Mouse (Mus musculus): Measurements from ENCODE around the gene Prop1. TPM values are rescaled to one million over a fixed set of nuclear protein-coding genes. Genes with fewer than 3 reads are reported as not detected.

Prop1 gene
- polyA plus RNA-seq (2014; fragmentation: Nextera tagmentation; extraction: Ambion mirVana) = not detected in 2 replicates

DNA sequence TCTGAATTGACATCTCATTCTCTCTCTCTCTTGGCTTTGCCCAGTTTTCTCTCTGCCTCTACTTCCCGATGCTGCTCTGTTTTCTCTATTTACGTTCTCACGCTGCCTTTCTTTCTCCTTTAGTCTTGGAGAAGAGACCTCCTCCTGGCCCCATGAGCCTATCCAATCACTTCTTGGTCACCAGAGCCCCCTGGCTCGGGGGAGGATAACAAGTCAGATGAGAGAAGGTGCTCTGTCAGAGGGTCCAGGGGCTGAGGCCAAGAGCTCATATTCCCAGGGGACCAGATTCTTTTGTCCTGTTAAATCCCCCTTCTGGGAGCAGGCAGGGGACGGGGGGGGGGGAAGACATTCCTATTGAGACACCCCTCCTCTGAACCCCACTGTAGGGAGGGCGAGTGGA lies at the start of gene Prop1:
Gene Prop1, minus strand, starts transcription at position 101 of the 400 bp plus-strand sequence.
- H3K27ac ChIP-seq (ENCODE audit: low read depth, low read length) = no peak within 1 kb of the TSS
- H3K9ac ChIP-seq (ENCODE audit: low read depth, low read length) = no peak within 1 kb of the TSS
- H3K4me3 ChIP-seq (ENCODE audit: low read depth, low read length) = no peak within 1 kb of the TSS
- no peak within 1 kb of the TSS for H3K4me2 ChIP-seq (replicated peaks; ENCODE audit: low read depth, low read length)
- DNase-seq (ENCODE audit: low spot score) (no peak), ATAC-seq (ENCODE audit: low FRiP score) (no peak)
- H3K4me1 ChIP-seq (replicated peaks; ENCODE audit: control insufficient read depth, insufficient read depth, low read length) = no peaks in the 10 kb centered on the region
- WGBS = 68% methylated on average over 6 of the region's 6 CpGs
- no peaks in the 10 kb centered on the region for H3K27me3 ChIP-seq (ENCODE audit: control insufficient read depth, insufficient read depth, low read length)
- no peaks in the 10 kb centered on the region for H3K36me3 ChIP-seq (ENCODE audit: control insufficient read depth, insufficient read depth, low read length)
- no peaks in the 10 kb centered on the region for H3K9me3 ChIP-seq (ENCODE audit: control insufficient read depth, low read length)

DNA sequence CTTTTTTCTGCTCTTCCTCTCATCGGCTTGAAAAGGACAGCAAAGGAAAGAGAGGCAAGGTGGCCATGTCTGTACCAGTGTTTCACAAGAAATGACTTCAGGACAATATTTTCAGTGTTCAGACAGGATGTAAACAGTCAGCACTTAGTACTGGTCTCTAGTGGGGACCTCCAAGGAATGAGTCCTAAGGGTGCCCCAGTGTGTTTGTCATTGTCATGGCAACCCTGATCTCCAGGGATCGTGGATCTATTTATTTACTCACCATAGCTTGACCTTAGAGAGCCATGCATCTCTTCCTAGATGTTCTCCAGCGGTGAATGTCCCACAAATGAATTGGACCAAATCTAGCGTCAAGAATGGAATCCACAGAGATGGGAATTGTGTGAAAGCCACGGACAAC lies 49.7 kb upstream of the Prop1 start, which contains the start of gene Olfr51:
Gene Olfr51, plus strand, starts transcription at position 301 of the 400 bp plus-strand sequence.
- no peaks in the 10 kb centered on the region for H3K36me3 ChIP-seq (ENCODE audit: control insufficient read depth, insufficient read depth, low read length)
- no peak within 1 kb of the TSS for H3K9ac ChIP-seq (ENCODE audit: low read depth, low read length)
- no peaks in the 10 kb centered on the region for H3K27me3 ChIP-seq (ENCODE audit: control insufficient read depth, insufficient read depth, low read length)
- 80% methylated on average over 5 of the region's 5 CpGs for WGBS
- no peaks in the 10 kb centered on the region for H3K9me3 ChIP-seq (ENCODE audit: control insufficient read depth, low read length)
- H3K4me3 ChIP-seq (ENCODE audit: low read depth, low read length) = no peak within 1 kb of the TSS
- no peak within 1 kb of the TSS for H3K4me2 ChIP-seq (replicated peaks; ENCODE audit: low read depth, low read length)
- no peak for DNase-seq (ENCODE audit: low spot score)
- H3K4me1 ChIP-seq (replicated peaks; ENCODE audit: control insufficient read depth, insufficient read depth, low read length) = no peaks in the 10 kb centered on the region
- ATAC-seq (ENCODE audit: low FRiP score) = no peak
- no peak within 1 kb of the TSS for H3K27ac ChIP-seq (ENCODE audit: low read depth, low read length)

DNA sequence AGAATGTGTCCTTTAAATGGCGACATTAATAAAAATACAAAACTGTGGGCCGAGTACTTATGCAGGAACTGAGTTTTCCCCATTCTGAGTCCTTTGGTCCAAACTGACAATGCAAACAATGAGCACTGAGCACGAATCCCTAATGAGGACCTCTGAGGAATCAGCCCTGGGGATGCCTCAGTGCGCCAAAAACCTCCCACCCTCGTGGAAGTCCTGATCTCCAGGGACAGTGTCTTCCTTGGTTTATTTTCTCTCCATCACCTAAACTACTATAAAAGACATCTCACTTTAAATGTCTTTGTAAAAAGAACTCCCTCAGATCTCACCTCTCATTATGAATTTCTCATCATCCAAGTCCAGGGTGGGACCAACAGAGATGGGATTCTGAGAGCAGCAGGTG lies 28.1 kb upstream of the Prop1 start, which contains the start of gene Olfr1377:
Gene Olfr1377, plus strand, starts transcription at position 301 of the 400 bp plus-strand sequence.
- no peaks in the 10 kb centered on the region for H3K27me3 ChIP-seq (ENCODE audit: control insufficient read depth, insufficient read depth, low read length)

DNA sequence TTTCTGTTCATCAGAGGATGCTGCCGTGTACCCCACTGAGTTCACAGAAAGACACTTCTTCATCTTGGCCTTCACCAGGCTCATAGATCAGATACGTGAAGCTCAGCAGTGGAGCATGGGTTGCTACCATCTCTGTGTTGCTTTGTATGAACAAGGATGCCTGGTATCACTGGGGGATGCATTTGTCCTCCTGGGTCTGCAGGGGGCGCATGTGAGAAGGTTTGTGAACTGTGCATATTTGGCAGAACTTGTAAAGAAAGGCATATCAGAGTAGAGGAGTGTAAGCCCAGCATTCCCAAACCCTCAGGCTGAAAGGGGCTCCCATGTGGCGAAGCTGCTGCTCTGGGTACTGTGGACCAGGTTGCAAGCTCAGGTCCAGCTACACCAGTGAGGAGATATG lies 23.7 kb upstream of the Prop1 start:
- DNase-seq (ENCODE audit: low spot score) (peak; percentile 17), ATAC-seq (ENCODE audit: low FRiP score) (no peak)
- Histone ChIP-seq H3K9me3 (ENCODE audit: control insufficient read depth, low read length) (no peaks in the 10 kb centered on the region), H3K4me1 (replicated peaks; ENCODE audit: control insufficient read depth, insufficient read depth, low read length) (no peaks in the 10 kb centered on the region), H3K27ac (ENCODE audit: low read depth, low read length) (no peak overlapping the region), H3K36me3 (ENCODE audit: control insufficient read depth, insufficient read depth, low read length) (no peaks in the 10 kb centered on the region), H3K4me2 (replicated peaks; ENCODE audit: low read depth, low read length) (no peak overlapping the region), H3K4me3 (ENCODE audit: low read depth, low read length) (no peak overlapping the region), H3K9ac (ENCODE audit: low read depth, low read length) (no peak overlapping the region), H3K27me3 (ENCODE audit: control insufficient read depth, insufficient read depth, low read length) (no peaks in the 10 kb centered on the region)
- WGBS = 77% methylated on average over 4 of the region's 4 CpGs

More for the DNA sequence above, 28.1 kb upstream of the Prop1 start, which contains the start of gene Olfr1377:
- no peak for ATAC-seq (ENCODE audit: low FRiP score)
- Histone ChIP-seq H3K9me3 (ENCODE audit: control insufficient read depth, low read length) (no peaks in the 10 kb centered on the region), H3K36me3 (ENCODE audit: control insufficient read depth, insufficient read depth, low read length) (no peaks in the 10 kb centered on the region), H3K4me2 (replicated peaks; ENCODE audit: low read depth, low read length) (no peak within 1 kb of the TSS), H3K9ac (ENCODE audit: low read depth, low read length) (no peak within 1 kb of the TSS), H3K4me1 (replicated peaks; ENCODE audit: control insufficient read depth, insufficient read depth, low read length) (no peaks in the 10 kb centered on the region), H3K27ac (ENCODE audit: low read depth, low read length) (no peak within 1 kb of the TSS), H3K4me3 (ENCODE audit: low read depth, low read length) (no peak within 1 kb of the TSS)
- no peak for DNase-seq (ENCODE audit: low spot score)
- 73% methylated on average over 5 of the region's 5 CpGs for WGBS

DNA sequence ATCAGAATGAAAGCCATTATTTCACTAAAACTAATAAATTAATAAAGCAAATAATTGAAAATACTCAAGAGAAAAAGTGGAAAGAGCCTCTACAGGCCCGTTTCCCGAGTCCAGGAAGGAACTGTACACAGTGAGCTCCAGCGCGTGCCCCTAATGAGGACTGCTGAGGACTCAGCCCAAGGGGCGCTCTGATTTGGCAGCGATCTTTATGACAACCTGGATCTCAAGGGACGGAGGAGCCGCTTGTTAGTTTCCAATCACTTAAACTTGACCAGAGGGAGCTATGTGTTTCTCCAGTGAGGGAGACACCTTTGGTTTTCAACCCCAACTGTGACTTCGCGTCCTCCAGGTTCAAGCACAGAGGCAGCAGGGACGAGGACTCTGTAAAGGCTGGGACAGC lies 12.7 kb upstream of the Prop1 start, which contains the start of gene Olfr1378:
Gene Olfr1378, plus strand, starts transcription at position 301 of the 400 bp plus-strand sequence.
- no peak for ATAC-seq (ENCODE audit: low FRiP score)
- Histone ChIP-seq H3K36me3 (ENCODE audit: control insufficient read depth, insufficient read depth, low read length) (no peaks in the 10 kb centered on the region), H3K4me3 (ENCODE audit: low read depth, low read length) (no peak within 1 kb of the TSS), H3K4me1 (replicated peaks; ENCODE audit: control insufficient read depth, insufficient read depth, low read length) (no peaks in the 10 kb centered on the region), H3K27ac (ENCODE audit: low read depth, low read length) (no peak within 1 kb of the TSS), H3K9me3 (ENCODE audit: control insufficient read depth, low read length) (no peaks in the 10 kb centered on the region), H3K27me3 (ENCODE audit: control insufficient read depth, insufficient read depth, low read length) (no peaks in the 10 kb centered on the region), H3K9ac (ENCODE audit: low read depth, low read length) (no peak within 1 kb of the TSS), H3K4me2 (replicated peaks; ENCODE audit: low read depth, low read length) (no peak within 1 kb of the TSS)
- DNase-seq (ENCODE audit: low spot score) = no peak
- WGBS = 87% methylated on average over 11 of the region's 11 CpGs

DNA sequence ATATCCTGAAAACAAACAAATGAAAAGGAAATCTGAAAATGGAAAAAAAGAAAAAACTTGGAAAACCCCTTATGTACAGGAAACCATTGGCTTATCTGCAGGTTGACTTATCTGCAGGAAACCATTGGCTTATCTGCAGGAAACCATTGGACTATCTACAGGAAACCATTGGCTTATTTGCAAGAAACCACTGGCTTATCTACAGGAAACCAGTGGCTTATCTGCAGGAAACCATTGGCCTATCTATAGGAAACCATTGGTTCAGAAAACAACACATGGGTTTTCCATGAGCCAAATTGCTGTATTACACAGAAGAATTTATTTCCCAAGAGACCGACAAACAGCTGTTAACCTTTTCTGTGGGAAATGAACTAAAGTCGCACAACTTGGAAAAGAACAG lies 11.3 kb upstream of the Prop1 start:
- WGBS = 97% methylated on average over 2 of the region's 2 CpGs
- no peak overlapping the region for H3K4me3 ChIP-seq (ENCODE audit: low read depth, low read length)
- H3K36me3 ChIP-seq (ENCODE audit: control insufficient read depth, insufficient read depth, low read length) = no peaks in the 10 kb centered on the region
- H3K4me1 ChIP-seq (replicated peaks; ENCODE audit: control insufficient read depth, insufficient read depth, low read length) = no peaks in the 10 kb centered on the region
- ATAC-seq (ENCODE audit: low FRiP score) = no peak
- H3K4me2 ChIP-seq (replicated peaks; ENCODE audit: low read depth, low read length) = no peak overlapping the region
- no peaks in the 10 kb centered on the region for H3K9me3 ChIP-seq (ENCODE audit: control insufficient read depth, low read length)
- no peaks in the 10 kb centered on the region for H3K27me3 ChIP-seq (ENCODE audit: control insufficient read depth, insufficient read depth, low read length)
- no peak overlapping the region for H3K27ac ChIP-seq (ENCODE audit: low read depth, low read length)
- no peak overlapping the region for H3K9ac ChIP-seq (ENCODE audit: low read depth, low read length)
- no peak for DNase-seq (ENCODE audit: low spot score)

DNA sequence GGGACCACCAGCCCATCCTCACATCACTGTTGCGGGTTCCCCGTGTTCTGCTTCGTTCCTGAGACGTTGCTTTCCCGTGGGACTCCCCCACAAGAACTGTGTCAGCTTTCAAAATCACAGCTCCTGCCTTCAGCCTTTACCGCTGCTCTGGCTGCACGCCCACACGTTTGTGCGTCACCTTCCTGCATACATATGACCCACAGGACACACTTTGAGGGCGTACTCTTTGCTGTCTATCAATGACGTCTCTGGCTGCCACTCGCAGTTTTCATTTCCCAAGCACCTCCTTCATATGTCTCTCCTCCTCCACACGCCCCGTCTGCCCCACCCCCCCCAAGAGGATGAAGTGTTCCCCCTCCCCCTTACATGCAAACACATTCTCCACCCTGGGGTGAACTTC lies 1.3 kb downstream of the Prop1 start:
- no peaks in the 10 kb centered on the region for H3K27me3 ChIP-seq (ENCODE audit: control insufficient read depth, insufficient read depth, low read length)
- WGBS = 78% methylated on average over 14 of the region's 14 CpGs
- H3K27ac ChIP-seq (ENCODE audit: low read depth, low read length) = no peak overlapping the region
- H3K36me3 ChIP-seq (ENCODE audit: control insufficient read depth, insufficient read depth, low read length) = no peaks in the 10 kb centered on the region
- H3K4me2 ChIP-seq (replicated peaks; ENCODE audit: low read depth, low read length) = no peak overlapping the region
- H3K4me3 ChIP-seq (ENCODE audit: low read depth, low read length) = no peak overlapping the region
- H3K4me1 ChIP-seq (replicated peaks; ENCODE audit: control insufficient read depth, insufficient read depth, low read length) = no peaks in the 10 kb centered on the region
- DNase-seq (ENCODE audit: low spot score) = no peak
- H3K9ac ChIP-seq (ENCODE audit: low read depth, low read length) = no peak overlapping the region
- no peaks in the 10 kb centered on the region for H3K9me3 ChIP-seq (ENCODE audit: control insufficient read depth, low read length)
- ATAC-seq (ENCODE audit: low FRiP score) = no peak

DNA sequence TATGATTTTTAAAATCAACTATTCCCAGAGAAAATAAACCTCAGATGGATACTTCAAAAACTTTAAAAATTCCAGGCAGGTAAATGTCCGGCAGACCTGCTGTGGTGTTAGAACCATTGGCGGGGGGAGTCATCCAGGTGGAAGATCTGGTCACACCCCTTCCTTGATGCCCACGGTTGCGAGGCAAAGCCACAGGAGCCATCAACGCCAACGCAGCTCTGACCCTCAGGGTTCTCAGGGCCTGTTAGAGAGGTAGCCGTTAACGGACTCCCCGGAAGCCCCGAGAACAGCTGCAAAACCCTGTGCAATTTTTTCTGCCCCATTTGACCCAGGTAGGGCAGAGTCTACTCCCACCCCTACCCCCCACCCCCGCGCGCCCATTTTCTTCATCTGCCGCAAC lies 10.1 kb downstream of the Prop1 start, which contains the start of gene 4933414I15Rik:
Gene 4933414I15Rik, minus strand, starts transcription at position 260 of the 400 bp plus-strand sequence.
- no peaks in the 10 kb centered on the region for H3K9me3 ChIP-seq (ENCODE audit: control insufficient read depth, low read length)
- H3K4me2 ChIP-seq (replicated peaks; ENCODE audit: low read depth, low read length) = no peak within 1 kb of the TSS
- no peaks in the 10 kb centered on the region for H3K4me1 ChIP-seq (replicated peaks; ENCODE audit: control insufficient read depth, insufficient read depth, low read length)
- ATAC-seq (ENCODE audit: low FRiP score) (no peak), DNase-seq (ENCODE audit: low spot score) (no peak)
- H3K36me3 ChIP-seq (ENCODE audit: control insufficient read depth, insufficient read depth, low read length) = no peaks in the 10 kb centered on the region
- no peaks in the 10 kb centered on the region for H3K27me3 ChIP-seq (ENCODE audit: control insufficient read depth, insufficient read depth, low read length)
- no peak within 1 kb of the TSS for H3K9ac ChIP-seq (ENCODE audit: low read depth, low read length)
- no peak within 1 kb of the TSS for H3K4me3 ChIP-seq (ENCODE audit: low read depth, low read length)
- H3K27ac ChIP-seq (ENCODE audit: low read depth, low read length) = no peak within 1 kb of the TSS
- 80% methylated on average over 14 of the region's 14 CpGs for WGBS

DNA sequence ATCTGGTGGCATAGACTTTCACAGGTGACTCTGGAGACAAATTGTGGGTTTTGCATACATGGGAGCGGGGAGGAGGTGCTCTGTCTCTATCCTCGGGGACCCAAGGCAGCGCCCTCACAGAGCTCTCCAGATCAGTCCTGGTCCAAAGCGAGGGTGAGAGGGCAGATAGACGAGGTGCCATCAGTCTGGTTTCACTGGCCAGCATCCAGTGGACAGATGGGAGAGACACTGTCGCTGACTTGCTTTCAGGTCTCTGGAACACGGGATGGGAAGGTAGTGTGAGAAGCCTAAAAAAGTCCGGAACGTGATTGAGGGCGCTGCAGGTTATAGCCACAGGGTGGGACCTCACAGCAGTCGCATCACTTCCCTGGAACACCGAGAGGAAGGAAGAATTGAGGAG lies 11.2 kb downstream of the Prop1 start:
- no peak overlapping the region for H3K27ac ChIP-seq (ENCODE audit: low read depth, low read length)
- no peaks in the 10 kb centered on the region for H3K9me3 ChIP-seq (ENCODE audit: control insufficient read depth, low read length)
- ATAC-seq (ENCODE audit: low FRiP score) (no peak), DNase-seq (ENCODE audit: low spot score) (no peak)
- 69% methylated on average over 12 of the region's 12 CpGs for WGBS
- no peaks in the 10 kb centered on the region for H3K27me3 ChIP-seq (ENCODE audit: control insufficient read depth, insufficient read depth, low read length)
- no peak overlapping the region for H3K4me3 ChIP-seq (ENCODE audit: low read depth, low read length)
- H3K4me2 ChIP-seq (replicated peaks; ENCODE audit: low read depth, low read length) = no peak overlapping the region
- no peaks in the 10 kb centered on the region for H3K36me3 ChIP-seq (ENCODE audit: control insufficient read depth, insufficient read depth, low read length)
- H3K9ac ChIP-seq (ENCODE audit: low read depth, low read length) = no peak overlapping the region
- no peaks in the 10 kb centered on the region for H3K4me1 ChIP-seq (replicated peaks; ENCODE audit: control insufficient read depth, insufficient read depth, low read length)

Measured in hindbrain, embryonic 11.5 days (tissue).